Mouse (Mus musculus): ENCODE measurements around the gene Sipa1l3.
A peak's percentile ranks its signal among the peaks of the same experiment; 100 is the strongest.

Gene Sipa1l3

DNA sequence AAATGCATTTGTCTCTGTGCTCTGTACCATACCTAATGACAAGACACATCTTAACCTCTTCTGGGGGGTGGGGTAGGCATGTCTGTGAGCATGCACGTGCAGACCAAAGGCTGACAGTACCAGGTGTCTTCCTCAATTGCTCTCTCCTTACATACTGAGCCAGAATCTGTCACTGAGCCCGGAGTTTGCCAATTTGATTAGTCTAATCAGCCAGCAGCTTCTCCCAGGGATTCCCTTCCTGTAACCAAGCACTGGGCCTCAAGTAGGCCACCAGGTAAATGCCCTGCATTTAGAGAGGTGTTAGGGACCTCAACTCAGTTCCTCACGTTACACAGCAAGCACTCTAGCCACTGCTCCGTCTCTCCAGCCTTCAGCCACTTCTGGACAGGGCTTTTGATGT lies 38.3 kb downstream of the Sipa1l3 start:
- DNase-seq = no peak

DNA sequence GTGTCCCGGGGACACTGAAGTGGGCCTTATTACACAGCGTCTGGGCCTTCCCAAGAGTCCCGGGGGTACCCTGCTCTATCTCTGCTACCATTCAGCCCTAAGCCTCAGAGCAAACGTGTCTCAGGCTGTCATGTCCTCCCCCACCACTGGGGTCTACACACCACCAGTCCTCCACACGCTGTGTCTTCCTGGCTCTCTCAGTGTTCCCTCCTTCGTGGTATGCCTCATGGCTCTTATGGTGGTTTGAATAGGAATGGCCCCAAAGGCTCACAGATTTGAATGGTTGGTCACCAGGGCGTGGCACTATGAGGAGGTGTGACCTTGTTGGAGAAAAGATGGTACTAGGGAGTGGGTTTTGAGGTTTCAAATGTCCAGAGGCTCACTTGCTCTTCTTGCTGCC lies 43.4 kb downstream of the Sipa1l3 start:
- no peak for DNase-seq

DNA sequence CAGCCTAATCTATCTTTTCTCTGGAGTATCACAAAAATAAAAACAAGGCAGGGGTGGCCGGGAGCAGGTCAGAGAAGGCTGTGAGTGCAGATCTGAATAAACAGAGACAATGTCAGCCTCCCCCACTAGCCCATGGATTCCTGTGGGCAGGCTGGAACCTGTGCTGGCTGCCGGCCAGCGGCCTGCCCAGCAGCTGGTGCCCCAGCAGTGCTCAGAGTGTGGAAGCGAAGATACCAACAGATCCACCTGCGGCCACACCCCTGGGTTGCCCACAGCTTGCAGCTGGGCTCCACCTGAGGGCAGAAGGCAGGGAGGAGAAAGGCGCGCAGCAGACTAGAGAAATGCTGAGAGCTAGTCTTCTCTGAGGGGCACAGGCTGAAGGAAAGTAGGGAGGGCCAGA lies 47.1 kb downstream of the Sipa1l3 start:
- peak; percentile 64 for DNase-seq

GRCm38 (mm10) chr7:29469602-29470344 lies 48.7 kb downstream of the Sipa1l3 start:
- no peak for DNase-seq

- DNase-seq = no peak
Observed at GRCm38 (mm10) chr7:29468593-29468992, 49.8 kb downstream of the Sipa1l3 start.

DNA sequence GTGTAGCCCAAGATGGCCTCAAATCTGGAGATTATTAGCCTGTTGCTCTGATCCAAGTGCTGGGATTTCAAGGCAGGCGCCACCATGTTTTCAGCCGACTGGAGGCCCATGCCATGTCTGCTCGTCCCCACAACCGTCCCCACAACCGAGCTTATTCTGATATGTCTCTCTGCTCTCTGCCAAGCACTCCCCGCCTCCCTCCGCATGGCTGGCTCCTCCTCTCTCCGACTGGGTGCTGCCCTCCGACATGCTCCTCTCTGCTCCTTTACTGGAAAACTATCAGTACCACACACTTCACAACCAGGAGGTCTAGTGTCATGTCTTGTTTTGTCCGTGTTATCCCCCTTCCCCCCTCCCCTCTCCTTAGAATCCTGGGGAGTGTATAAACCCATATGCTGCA lies 51.9 kb downstream of the Sipa1l3 start:
- DNase-seq = no peak

DNA sequence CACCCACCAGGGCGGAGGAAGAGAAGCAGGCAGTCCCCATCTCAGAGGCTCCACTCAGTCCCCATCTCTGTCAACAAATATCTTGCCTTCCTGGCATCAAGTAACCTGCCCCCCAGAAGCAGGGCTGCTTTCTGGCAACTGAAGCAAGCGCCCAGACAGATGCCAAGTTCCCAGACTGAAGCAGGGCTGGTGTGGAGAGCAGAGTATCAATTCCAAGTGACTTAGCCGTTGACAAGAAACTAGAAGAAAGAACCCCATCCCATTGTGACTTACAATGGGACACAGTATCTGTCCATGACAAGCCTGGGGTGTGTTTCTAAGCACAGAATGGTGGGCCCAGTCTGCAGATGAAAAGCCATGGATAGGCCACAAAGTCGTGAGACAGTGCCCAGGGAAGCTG lies 52.7 kb downstream of the Sipa1l3 start:
- no peak for DNase-seq

GRCm38 (mm10) chr7:29462820-29463219 lies 55.6 kb downstream of the Sipa1l3 start:
- no peak for DNase-seq

GRCm38 (mm10) chr7:29462178-29462577 lies 56.3 kb downstream of the Sipa1l3 start:
- no peak for DNase-seq

GRCm38 (mm10) chr7:29461557-29461956 lies 56.9 kb downstream of the Sipa1l3 start:
- no peak for DNase-seq

- DNase-seq = no peak
Observed at GRCm38 (mm10) chr7:29458889-29459740, 59.3 kb downstream of the Sipa1l3 start.

- DNase-seq = peak; percentile 36
Observed at GRCm38 (mm10) chr7:29457772-29458171, 60.7 kb downstream of the Sipa1l3 start.

DNA sequence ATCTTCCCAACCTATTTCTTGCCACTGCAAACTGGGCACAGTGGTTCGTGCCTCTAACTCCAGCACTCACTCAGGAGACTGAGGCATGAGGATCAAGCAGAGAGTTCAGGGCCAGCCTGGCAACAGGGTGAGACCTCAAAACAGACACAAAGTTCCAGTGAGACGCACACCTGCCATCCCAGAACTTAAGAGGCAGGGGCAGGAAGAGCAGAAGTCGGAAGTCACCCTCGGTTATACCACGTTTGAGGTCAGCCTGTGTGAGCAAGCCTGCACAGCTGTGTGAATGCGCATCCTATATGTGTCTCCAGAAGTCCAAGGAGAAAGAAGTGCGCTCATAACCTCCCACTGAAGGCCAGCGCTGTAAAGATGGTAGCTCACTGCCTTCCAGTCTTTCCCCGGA lies 61.7 kb downstream of the Sipa1l3 start:
- DNase-seq = no peak

DNA sequence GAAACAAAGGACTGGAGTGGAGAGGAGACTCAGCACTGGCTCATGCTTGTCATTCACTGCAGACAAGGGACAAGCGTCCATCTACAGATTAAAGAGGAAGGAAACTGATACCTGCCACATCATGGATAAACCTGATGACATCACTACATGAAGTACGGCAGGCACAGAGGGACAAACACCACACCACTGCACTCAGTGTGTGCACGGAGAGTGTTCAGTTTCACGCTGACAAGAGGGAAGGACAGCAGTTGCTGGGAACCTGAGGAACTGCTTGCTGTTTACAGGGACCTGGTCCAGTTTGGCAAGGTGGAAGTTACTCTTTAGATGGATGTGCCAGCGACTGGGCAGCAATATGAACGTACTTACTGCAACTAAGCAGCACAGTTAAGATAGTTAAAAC lies 62.9 kb downstream of the Sipa1l3 start:
- no peak for DNase-seq

DNA sequence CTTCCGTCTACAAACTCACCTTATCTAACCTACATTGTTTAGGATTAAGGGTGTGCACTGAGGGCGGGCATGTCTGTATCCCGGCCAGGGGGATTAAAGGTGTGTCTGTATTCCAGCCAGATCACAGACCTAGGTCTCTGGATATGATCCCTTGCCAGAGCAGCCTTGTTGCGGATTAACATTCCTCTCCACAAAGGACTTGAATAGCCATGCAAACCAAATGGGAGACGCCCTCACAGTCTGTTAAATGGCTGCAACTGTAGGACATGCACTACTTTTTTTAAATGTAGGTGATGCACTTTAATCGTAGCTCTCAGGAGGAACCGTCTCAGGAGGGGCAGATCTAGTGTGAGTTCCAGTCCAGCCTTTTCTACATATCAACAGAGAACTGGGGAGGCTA lies 63.5 kb downstream of the Sipa1l3 start:
- no peak for DNase-seq

DNA sequence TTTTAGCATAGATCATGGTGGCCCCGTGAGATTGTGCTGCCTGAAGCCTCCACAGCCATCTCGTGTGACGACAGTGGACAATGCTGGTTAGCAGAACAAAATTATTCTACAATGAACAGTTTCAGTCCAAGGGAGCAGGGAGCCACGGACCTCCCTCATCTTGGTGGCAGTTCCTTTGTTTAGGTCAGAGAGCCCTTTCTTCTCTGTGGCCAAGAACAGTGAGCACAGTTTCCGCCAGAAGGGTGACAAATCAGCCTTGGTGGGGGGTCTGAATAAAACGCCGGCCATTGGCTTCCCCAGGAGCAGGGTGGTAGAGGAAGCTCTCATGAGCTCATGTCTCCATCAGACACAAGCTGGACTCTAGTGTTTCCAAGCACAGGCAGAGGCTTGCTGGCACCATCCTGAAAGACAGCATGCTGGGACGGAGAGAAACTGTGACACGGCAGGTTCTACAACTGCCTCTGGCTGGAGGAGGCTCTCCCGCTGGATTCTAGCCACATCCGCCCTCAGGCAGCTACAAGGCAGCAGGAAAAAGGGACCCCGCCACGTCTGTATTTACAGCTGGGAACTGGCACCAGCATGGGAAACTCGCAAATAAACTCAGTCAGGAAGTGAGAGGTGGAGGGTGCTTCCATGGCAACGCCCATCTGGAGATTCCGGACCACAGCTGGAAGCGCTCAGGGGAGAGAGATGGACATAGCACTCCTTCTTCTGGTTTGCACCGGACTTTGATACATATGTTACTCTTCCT lies 65.3 kb downstream of the Sipa1l3 start:
- DNase-seq = peak; percentile 68

DNA sequence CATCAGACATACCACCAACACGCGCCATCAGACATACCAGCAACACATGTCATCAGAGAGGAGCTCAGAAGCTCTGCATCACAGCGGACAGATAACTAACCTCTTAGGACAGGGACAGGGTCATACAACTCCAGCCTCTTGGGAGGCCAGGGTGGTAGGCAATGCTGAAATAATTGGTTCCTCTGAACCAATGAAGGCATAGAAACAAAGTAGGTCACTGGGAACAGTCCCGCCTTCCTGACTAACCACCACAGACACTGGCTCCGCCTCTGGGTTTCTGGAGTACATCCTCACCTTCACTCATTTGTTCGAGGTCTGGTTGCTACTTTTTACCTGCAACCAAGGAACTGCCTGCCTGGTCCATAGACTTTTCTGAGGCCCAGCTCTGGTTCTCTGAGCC lies 66.1 kb downstream of the Sipa1l3 start:
- DNase-seq = no peak

DNA sequence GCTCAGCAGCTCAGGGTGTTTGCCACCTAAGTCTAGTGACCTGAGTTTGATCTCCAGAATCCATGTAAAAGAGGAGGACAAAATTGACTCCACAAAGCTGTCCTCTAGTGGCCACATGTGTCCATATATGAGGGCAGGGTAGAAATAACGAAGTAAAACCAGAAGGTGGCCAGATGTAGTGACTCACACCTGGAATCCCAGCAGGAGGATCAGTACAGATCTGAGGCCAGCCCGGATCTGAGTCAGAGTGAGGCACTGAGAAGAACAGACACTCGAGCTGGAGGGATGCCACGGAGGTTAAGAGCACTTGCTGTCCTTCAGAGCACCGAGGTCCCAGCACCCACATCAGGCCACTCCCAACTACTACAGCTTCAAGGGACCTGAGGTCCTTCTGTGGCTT lies 68.3 kb downstream of the Sipa1l3 start:
- no peak for DNase-seq

DNA sequence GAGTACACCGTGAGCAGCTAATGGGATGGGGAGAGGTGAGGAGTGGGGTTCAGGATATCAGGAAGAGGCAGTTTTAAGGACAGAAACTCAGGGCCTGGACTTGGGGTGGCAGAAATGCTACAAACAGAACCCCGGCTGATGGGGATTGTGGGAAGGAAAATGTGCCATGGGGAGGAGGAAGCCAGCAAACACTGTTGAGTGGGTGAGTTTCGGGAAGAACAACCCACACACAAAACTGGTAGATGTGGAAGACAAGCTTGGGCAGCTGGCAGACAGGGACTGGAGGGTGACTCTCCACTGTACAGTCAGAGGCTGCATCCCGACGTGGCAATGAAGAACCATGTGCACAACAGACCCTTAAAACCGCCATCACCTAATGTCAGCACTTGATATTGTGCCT lies 69.6 kb downstream of the Sipa1l3 start:
- no peak for DNase-seq

- no peak for DNase-seq
Observed at GRCm38 (mm10) chr7:29447147-29447829, 71.2 kb downstream of the Sipa1l3 start.

DNA sequence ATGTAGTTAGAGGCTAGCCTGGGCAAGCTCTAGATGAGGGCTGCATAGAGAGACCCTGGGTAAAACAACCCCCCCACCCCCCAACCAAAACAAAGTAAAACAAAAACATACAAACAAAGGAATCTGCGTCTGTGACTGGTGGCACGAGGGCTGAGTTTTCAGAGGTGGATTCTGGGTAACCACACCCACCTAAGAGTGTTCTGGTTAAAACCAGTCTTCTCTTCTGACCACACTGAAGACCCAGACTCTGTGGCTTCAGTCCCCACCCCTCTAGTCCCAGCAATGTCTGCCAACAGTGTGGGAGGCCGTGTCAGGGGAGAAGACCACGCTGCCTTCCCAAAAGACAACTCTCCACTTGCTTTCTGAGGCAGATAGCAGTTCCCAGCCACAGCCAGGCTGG lies 72.3 kb downstream of the Sipa1l3 start:
- DNase-seq = no peak

GRCm38 (mm10) chr7:29444527-29444926 lies 73.9 kb downstream of the Sipa1l3 start:
- no peak for DNase-seq

DNA sequence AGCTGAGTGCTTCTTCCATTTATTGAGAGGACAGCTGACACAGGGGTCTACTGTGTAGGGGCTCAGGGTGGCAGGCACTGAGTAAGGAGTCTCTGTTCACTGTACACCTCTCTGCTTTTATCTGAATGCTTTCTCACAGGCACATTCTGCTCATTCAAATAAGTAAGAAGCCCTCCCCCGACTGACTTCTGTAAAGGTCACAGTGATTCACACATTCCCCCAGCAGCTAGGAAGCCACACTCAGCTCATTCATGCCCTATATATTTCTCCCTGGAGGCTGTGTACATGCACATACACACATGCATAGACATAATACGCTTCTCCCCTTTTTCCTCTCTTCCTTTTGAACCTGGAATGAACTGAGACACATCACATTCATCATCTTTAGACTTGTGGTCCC lies 74.4 kb downstream of the Sipa1l3 start:
- no peak for DNase-seq

All from kidney, adult 18-20 months (tissue).